Mouse (Mus musculus) bone marrow macrophage, adult 2 months (primary cell): Measurements from ENCODE around the gene Elmo1.

Experiments
- CTCF ChIP-seq: IDR thresholded peaks from 2 replicates; pipeline ENCODE4 v1.5.1; 2012; ENCODE audit warnings: low read depth, mild to moderate bottlenecking, low read length, moderate library complexity
- POLR2A ChIP-seq: IDR thresholded peaks from 2 replicates; pipeline ENCODE4 v1.6.1; 2012; ENCODE audit warnings: mild to moderate bottlenecking, low read depth, low read length, borderline replicate concordance

GRCm38 (mm10) chr13:20109446-20109845 lies 19.1 kb downstream of the Elmo1 start:
- no peak for TF ChIP-seq CTCF
- TF ChIP-seq POLR2A, result no peak
